Mouse (Mus musculus) E14TG2a.4 (cell line): ENCODE measurements around the gene Spns3.

Source experiments
- H3K27me3 ChIP-seq: 2 replicates; pipeline ENCODE4 v1.6.1; 2014; ENCODE audit warnings: low read length, control low read depth; ENCODE audit not compliant: insufficient read depth
- H3K36me3 ChIP-seq: 2 replicates; pipeline ENCODE4 v1.6.1; 2014; ENCODE audit warnings: low read length, control low read depth; ENCODE audit not compliant: insufficient read depth
- H3K4me1 ChIP-seq: replicated peaks from 2 replicates; pipeline ENCODE4 v1.6.1; 2014; ENCODE audit warnings: low read depth, low read length, control low read depth
- H3K4me3 ChIP-seq: replicated peaks from 2 replicates; pipeline ENCODE4 v1.5.1; 2014; ENCODE audit warnings: mild to moderate bottlenecking, low read length
- H3K9me3 ChIP-seq: 2 replicates; pipeline ENCODE4 v1.6.1; 2014; ENCODE audit warnings: low read length, control low read depth
- CTCF ChIP-seq: conservative IDR thresholded peaks from 2 replicates; pipeline ENCODE4 v1.5.1; 2014; ENCODE audit warnings: low read length
- NANOG ChIP-seq: IDR thresholded peaks from 2 replicates; pipeline ENCODE4 v1.6.1; 2014; ENCODE audit warnings: borderline replicate concordance, low read length, mixed read lengths
- POU5F1 ChIP-seq: IDR thresholded peaks from 2 replicates; pipeline ENCODE4 v1.6.1; 2014; ENCODE audit warnings: low read length, borderline replicate concordance

Gene Spns3

GRCm38 (mm10) chr11:72578471-72578870 is 28.2 kb upstream of the Spns3 start:
- Histone ChIP-seq H3K9me3 (no peaks in the 10 kb centered on the region), H3K4me1 (peaks cover 76% of the 10 kb centered on the region), H3K27me3 (no peaks in the 10 kb centered on the region), H3K36me3 (no peaks in the 10 kb centered on the region), H3K4me3 (peak overlapping the region; percentile 80)
- TF ChIP-seq CTCF (no peak), NANOG (no peak), POU5F1 (no peak)

DNA sequence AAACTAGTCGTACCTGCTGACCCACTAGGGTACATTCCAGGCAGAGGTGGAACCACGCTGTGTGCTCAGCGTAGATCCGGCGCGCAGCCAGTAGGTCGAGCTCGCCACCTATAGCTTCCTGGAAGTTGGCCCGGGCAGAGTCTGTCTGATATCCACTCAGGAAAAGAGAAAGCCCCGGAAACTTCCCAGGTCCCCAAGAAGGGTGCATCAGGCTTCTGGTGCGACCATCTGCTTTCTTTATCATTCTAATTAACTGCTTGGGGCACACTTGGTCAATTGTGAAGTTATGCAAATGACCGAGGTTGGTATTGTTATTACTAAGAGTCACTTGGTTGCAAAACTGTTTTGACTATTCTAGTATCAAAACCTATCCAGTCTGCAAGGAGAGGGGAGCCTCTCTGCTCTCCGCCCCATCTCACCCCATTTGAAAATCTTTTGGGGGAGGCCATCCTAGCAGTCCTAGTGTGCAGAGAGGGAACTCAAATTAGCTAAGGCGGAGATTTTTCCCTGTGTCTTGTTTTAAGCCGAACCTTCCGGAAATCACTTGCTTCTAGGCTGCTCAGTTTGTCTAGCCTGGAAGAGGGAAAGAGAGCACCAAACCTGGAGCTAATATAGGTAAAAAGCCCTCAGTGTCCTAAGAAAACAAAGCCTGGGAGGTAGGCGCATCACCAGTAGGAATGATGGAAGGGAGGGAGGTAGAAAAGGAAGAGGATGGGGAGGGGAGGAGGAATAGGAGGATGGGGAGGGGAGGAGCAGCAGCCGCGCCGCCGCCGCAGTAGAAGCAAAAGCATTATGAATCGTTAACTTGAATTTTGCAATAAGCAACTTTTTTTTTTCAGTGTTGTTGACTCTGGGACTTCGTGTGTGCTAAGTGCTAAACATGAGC is 26.4 kb upstream of the Spns3 start:
- H3K4me3 ChIP-seq = peak overlapping the region; percentile 80
- H3K4me1 ChIP-seq = peaks cover 64% of the 10 kb centered on the region
- TF ChIP-seq CTCF (no peak), POU5F1 (0 out of 2 replicates have a peak, but pooled peaks have one; percentile 44), NANOG (peak; percentile 71; the same call in 1 of the 2 replicates)
- H3K9me3 ChIP-seq = no peaks in the 10 kb centered on the region
- no peaks in the 10 kb centered on the region for H3K27me3 ChIP-seq
- 0 out of 2 replicates have a peak, but pooled peaks cover 3% of the 10 kb centered on the region for H3K36me3 ChIP-seq

DNA sequence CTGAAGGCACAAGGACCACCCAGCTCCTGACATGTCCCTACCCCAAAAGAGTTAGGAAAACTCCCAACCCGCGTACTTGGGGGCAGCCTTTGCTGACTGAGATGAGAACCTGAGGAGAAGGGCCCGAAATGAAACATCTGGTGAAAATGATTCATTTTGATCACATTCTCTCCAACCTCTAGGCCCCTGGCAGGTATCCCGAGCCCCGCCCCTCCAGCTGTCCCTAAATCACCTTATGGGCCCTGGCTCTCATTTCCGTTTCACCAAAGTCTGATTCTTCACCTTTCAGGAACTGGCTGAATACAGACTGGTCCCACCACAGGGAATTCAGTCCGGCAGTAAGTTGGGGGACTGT is 25.8 kb upstream of the Spns3 start:
- Histone ChIP-seq H3K4me1 (peaks cover 64% of the 10 kb centered on the region), H3K36me3 (peaks cover 8% of the 10 kb centered on the region), H3K9me3 (no peaks in the 10 kb centered on the region), H3K4me3 (peak overlapping the region; percentile 80), H3K27me3 (no peaks in the 10 kb centered on the region)
- TF ChIP-seq CTCF (no peak), POU5F1 (no peak), NANOG (no peak)

GRCm38 (mm10) chr11:72573819-72574218 is 23.5 kb upstream of the Spns3 start:
- Histone ChIP-seq H3K4me3 (no peak overlapping the region), H3K9me3 (no peaks in the 10 kb centered on the region), H3K27me3 (no peaks in the 10 kb centered on the region), H3K36me3 (peaks cover 8% of the 10 kb centered on the region), H3K4me1 (peaks cover 72% of the 10 kb centered on the region)
- TF ChIP-seq CTCF (peak; percentile 35), POU5F1 (no peak)

GRCm38 (mm10) chr11:72570319-72570979 is 20.1 kb upstream of the Spns3 start:
- Histone ChIP-seq H3K9me3 (no peaks in the 10 kb centered on the region), H3K4me3 (peak overlapping the region; percentile 68), H3K4me1 (peaks cover 67% of the 10 kb centered on the region), H3K27me3 (no peaks in the 10 kb centered on the region), H3K36me3 (peaks cover 8% of the 10 kb centered on the region)
- TF ChIP-seq CTCF (peak; percentile 58), POU5F1 (no peak)

DNA sequence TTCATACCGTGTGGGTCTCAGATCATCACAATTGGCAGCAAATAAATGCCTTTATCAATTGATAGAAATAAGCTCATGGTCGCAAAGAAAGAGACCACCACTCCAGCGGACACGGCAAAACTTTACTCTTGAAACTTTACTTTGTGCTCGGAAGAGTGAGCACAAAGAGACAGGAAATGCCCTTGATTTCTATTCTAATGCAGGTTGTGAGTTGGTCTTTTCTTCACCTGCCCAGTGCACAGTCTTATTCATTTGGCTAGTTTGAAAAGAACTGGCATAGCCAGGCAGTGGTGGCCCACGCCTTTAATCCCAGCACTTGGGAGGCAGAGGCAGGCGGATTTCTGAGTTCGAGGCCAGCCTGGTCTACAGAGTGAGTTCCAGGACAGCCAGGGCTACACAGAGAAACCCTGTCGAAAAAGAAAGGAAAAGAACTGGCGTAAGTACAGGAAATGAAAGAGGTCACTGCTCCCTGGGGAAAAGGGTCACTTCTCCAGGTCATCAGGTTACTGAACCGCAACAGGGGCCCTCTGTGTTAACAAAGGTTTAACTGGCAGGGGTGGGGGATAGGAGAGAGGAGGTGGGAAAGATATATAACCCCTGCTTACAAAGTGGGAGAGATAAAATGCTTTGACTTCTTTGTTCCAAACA is 19.5 kb upstream of the Spns3 start:
- Histone ChIP-seq H3K9me3 (no peaks in the 10 kb centered on the region), H3K4me1 (peaks cover 60% of the 10 kb centered on the region), H3K4me3 (peak overlapping the region; percentile 68), H3K36me3 (peaks cover 8% of the 10 kb centered on the region), H3K27me3 (no peaks in the 10 kb centered on the region)
- TF ChIP-seq POU5F1 (no peak), CTCF (no peak), NANOG (no peak)

DNA sequence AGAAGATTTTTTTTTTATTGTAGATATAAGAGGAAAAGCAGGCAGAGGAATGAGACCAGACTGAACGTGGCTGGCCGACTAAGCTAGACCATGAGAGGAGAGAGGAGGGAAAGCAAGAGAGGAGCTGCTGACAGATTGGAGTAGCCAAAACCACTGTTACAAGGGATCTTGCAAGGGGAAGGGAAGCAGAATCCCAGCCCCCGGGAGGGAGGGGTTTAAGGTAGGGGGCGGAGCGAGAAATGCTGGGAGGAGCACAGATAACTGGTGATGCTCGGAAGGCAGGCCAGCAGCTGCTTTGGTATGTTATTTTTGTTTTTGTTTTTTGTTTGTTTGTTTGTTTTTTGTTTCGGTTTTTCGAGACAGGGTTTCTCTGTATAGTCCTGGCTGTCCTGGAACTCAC is 18.7 kb upstream of the Spns3 start:
- no peaks in the 10 kb centered on the region for H3K9me3 ChIP-seq
- H3K36me3 ChIP-seq = peaks cover 8% of the 10 kb centered on the region
- no peaks in the 10 kb centered on the region for H3K27me3 ChIP-seq
- H3K4me1 ChIP-seq = peaks cover 53% of the 10 kb centered on the region
- peak overlapping the region; percentile 68 for H3K4me3 ChIP-seq
- TF ChIP-seq POU5F1 (no peak), NANOG (no peak), CTCF (no peak)

DNA sequence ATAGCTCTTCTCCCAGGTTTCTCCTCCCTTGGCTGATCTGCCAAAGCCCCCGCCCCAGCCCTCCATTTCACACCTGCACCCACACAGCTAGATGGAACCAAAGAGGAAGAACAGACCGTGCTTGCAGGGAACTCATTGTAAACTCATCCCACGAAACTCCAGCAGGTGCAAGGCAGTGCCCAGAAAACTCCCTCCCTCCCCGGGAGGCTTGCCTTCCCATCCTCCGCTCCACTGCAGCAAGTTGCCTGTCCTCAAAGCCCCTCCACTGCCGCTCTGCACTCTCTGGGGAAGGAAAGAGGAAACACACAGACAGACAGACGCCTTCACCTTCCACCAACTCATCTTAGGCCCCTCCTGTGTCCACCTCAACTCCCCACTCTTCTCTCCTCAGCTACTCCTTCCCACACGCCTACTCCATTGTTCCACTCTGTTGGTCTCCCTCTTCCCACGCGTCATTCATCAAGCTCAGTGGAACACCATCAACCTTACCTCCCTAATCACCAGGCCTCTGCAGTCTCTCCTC is 16.6 kb upstream of the Spns3 start:
- TF ChIP-seq NANOG = no peak
- no peak for TF ChIP-seq POU5F1
- TF ChIP-seq CTCF = no peak
- Histone ChIP-seq H3K27me3 (no peaks in the 10 kb centered on the region), H3K9me3 (no peaks in the 10 kb centered on the region), H3K36me3 (peaks cover 5% of the 10 kb centered on the region), H3K4me3 (peak overlapping the region; percentile 39), H3K4me1 (peaks cover 42% of the 10 kb centered on the region)

- Histone ChIP-seq H3K4me1 (peaks cover 39% of the 10 kb centered on the region), H3K4me3 (no peak overlapping the region), H3K9me3 (no peaks in the 10 kb centered on the region), H3K27me3 (no peaks in the 10 kb centered on the region), H3K36me3 (peaks cover under 1% of the 10 kb centered on the region)
- TF ChIP-seq NANOG (no peak), CTCF (no peak), POU5F1 (no peak)
These were observed 16.0 kb upstream of the Spns3 start for GRCm38 (mm10) chr11:72566304-72566703.
